7 mouse cellular contexts compared by ENCODE assay signal in genomic region chr11:47987251-47987892, GRCm38 (mm10). TPM values are rescaled to one million over a fixed set of nuclear protein-coding genes. Genes with fewer than 3 reads are reported as not detected.
DNase-seq lines count a peak whose midpoint lies in the region; ATAC-seq lines count a peak whose summit lies in the region.

No protein-coding gene starts in this region.

- DNase-seq in layer of hippocampus, adult 11-12 months (ENCODE audit: low spot score) = peak; percentile 17
- DNase-seq in layer of hippocampus, adult 9-10 months (ENCODE audit: low spot score) = no peak
- DNase-seq in layer of hippocampus, postnatal 25 days (ENCODE audit: extremely low spot score in 1 of 2, low spot score in 1 of 2) = peak; percentile 5 to 8
- peak; percentile 17 to 38 for DNase-seq in right cerebral cortex, adult 2 months (ENCODE audit: low spot score in 2 of 2)

- 29% methylated on average over 8 of the region's 8 CpGs for WGBS in forebrain, embryonic 15.5 days

- 0 out of 2 replicates have a peak, but pooled peaks have one; percentile 20 for ATAC-seq in forebrain, embryonic 15.5 days (replicated peaks)
- no peak for ATAC-seq in inflammation-experienced regulatory T-cells, adult 6 months
- ATAC-seq in activated CD4-positive, CD25-positive, alpha-beta regulatory T cell, adult 4 months = no peak

- H3K27me3 ChIP-seq in forebrain, embryonic 15.5 days = 0 out of 2 replicates have a peak, but pooled peaks cover 4% of the 10 kb centered on the region

- H3K4me2 ChIP-seq in forebrain, embryonic 15.5 days (replicated peaks) = peak overlapping the region; percentile 84

- no peaks in the 10 kb centered on the region for H3K9me3 ChIP-seq in forebrain, embryonic 15.5 days

- H3K27ac ChIP-seq in forebrain, embryonic 15.5 days (replicated peaks) = no peak overlapping the region

- no peak overlapping the region for H3K9ac ChIP-seq in forebrain, embryonic 15.5 days (replicated peaks)

- H3K4me1 ChIP-seq in forebrain, embryonic 15.5 days = peaks cover 10% of the 10 kb centered on the region

- no peaks in the 10 kb centered on the region for H3K36me3 ChIP-seq in forebrain, embryonic 15.5 days

- H3K4me3 ChIP-seq in forebrain, embryonic 15.5 days = peak overlapping the region; percentile 60

RNA-seq across cellular contexts. Expression of gene Sgcd, which starts 1.4 kb away (rescaled TPM):
- polyA plus RNA-seq in forebrain, embryonic 15.5 days (2015; fragmentation: Nextera tagmentation; extraction: Ambion mirVana) = 3.2 and 3.3 TPM in 2 replicates
- total RNA-seq in layer of hippocampus, postnatal 25 days (2021) = 10 to 100 TPM in 1 of 2 experiments, 1 to 10 TPM in 1; 9.0 to 12.6 TPM
- polyA plus RNA-seq in inflammation-experienced regulatory T-cells, adult 6 months (2017; shearing (Covaris generic)) = not detected
- not detected for polyA plus RNA-seq in activated CD4-positive, CD25-positive, alpha-beta regulatory T cell, adult 4 months (2017; shearing (Covaris generic))
